Mouse (Mus musculus): ENCODE results near the gene Defb46.

DNA sequence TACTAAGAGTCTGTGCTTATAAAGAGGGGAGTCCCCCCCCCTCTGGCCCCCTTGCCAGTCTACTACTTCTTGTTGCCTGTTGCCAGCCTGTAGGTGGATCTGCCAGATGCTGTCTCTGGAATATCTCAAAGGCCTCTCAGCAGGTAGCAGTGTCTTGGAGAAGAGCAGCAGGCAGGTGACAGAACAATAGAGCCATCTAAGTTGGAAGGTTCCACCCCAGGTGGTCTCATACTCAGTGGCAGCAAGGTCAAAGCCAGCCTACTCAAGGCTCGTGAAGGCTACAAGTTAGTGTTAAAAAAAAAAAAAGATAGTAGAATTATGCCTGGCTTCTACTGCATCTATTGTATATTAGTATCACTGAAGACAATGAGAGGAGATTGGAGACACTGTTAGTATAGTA, 1.6 kb upstream of the Defb46 start:
- TF ChIP-seq CTCF (IDR thresholded peaks at IDR 0.05; ENCODE audit: insufficient read depth, low read depth, low read length) (no peak), POLR2A (IDR thresholded peaks at IDR 0.05; ENCODE audit: insufficient read depth, low read depth, low read length) (no peak)

Data from olfactory bulb, adult 2 months (tissue).